Mouse (Mus musculus) midbrain, embryonic 16.5 days (tissue): ENCODE results near the gene Pfkfb3. TPM values are rescaled to one million over a fixed set of nuclear protein-coding genes. Genes with fewer than 3 reads are reported as not detected.

Experiments used
- ATAC-seq: fragments of 200-750 bp; cut with Nextera tagmentation; 2 replicates; pipeline ENCODE4 v1.8.0; 2017; ENCODE audit warnings: moderate TSS enrichment
- H3K27ac ChIP-seq: fragments of 300-500 bp; sonication (generic); 2 replicates; pipeline ENCODE4 v1.5.1; 2014; ENCODE audit warnings: mild to moderate bottlenecking, low read length, mixed read lengths
- H3K27me3 ChIP-seq: fragments of 300-500 bp; sonication (generic); 2 replicates; pipeline ENCODE4 v1.6.1; 2014; ENCODE audit warnings: low read depth, low read length, mixed read lengths; ENCODE audit not compliant: control insufficient read depth, insufficient read depth
- H3K36me3 ChIP-seq: fragments of 300-500 bp; sonication (generic); 2 replicates; pipeline ENCODE4 v1.6.1; 2014; ENCODE audit warnings: mild to moderate bottlenecking, low read length, moderate library complexity, mixed read lengths; ENCODE audit not compliant: control insufficient read depth, insufficient read depth
- H3K4me1 ChIP-seq: fragments of 300-500 bp; sonication (generic); 2 replicates; pipeline ENCODE4 v1.6.1; 2014; ENCODE audit warnings: mild to moderate bottlenecking, low read length, mixed read lengths; ENCODE audit not compliant: control insufficient read depth, insufficient read depth
- H3K4me2 ChIP-seq: fragments of 300-500 bp; sonication (generic); 2 replicates; pipeline ENCODE4 v1.6.1; 2014; ENCODE audit warnings: mild to moderate bottlenecking, low read length, mixed read lengths
- H3K4me3 ChIP-seq: fragments of 300-500 bp; sonication (generic); 2 replicates; pipeline ENCODE4 v1.5.1; 2014; ENCODE audit warnings: low read depth, mild to moderate bottlenecking, low read length, moderate library complexity, mixed read lengths
- H3K9ac ChIP-seq: fragments of 300-500 bp; sonication (generic); 2 replicates; pipeline ENCODE4 v1.6.1; 2014; ENCODE audit warnings: low read depth, low read length, mixed read lengths
- H3K9me3 ChIP-seq: fragments of 300-500 bp; sonication (generic); replicated peaks from 2 replicates; pipeline ENCODE4 v1.6.1; 2014; ENCODE audit warnings: mild to moderate bottlenecking, low read length, mixed read lengths; ENCODE audit not compliant: control insufficient read depth, poor library complexity, severe bottlenecking
- WGBS: fragments of 180-500 bp; shearing (Covaris S2); extraction: QIAGEN DNeasy Blood & Tissue Kit; methylation state at CpG from one replicate; pipeline ENCODE4 v1.1.7; 2014; 5-methylcytosine and 5-hydroxymethylcytosine counted together
- polyA plus RNA-seq: library from polyadenylated mRNA; unstranded; fragments of >200 nt; fragmentation: Nextera tagmentation; extraction: Ambion mirVana; gene quantifications from 2 replicates; pipeline ENCODE4 v1.2.1, GENCODE M21; 2015

Gene Pfkfb3
- polyA plus RNA-seq, 1 experiment from 2014 or later, result 34.2 TPM

DNA sequence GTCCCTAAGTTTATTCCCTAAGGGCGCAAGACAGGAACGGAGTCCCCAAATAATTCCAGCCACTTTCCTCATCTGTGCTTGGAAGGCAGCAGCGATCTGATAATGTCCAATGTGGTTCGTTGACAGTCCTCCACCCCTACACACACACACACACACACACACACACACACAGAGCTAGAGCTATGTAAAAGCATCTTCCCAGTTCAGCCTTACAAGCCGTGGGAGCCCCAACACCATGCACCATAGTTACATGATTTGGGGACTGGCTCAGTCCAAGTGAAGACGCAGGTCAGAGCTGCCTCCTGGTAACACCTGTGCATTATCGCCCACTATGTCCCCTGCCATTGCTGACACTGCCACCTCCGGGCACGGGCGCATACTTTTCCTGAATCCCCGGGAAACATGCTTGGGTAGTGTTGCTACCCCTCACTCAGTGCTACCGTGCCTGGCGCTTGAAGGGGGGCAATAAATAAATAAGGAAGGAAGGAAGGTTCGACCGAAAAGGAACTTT lies 51.6 kb downstream of the Pfkfb3 start:
- Histone ChIP-seq H3K4me2 (peak overlapping the region; percentile 98), H3K36me3 (no peaks in the 10 kb centered on the region), H3K9ac (peak overlapping the region; percentile 86), H3K9me3 (no peaks in the 10 kb centered on the region), H3K4me1 (peaks cover 17% of the 10 kb centered on the region), H3K4me3 (peak overlapping the region; percentile 66), H3K27me3 (peaks cover 8% of the 10 kb centered on the region; the same call in 1 of the 2 replicates), H3K27ac (peak overlapping the region; percentile 95)
- 0% methylated on average over 15 of the region's 15 CpGs for WGBS
- ATAC-seq, result peak; percentile 34

DNA sequence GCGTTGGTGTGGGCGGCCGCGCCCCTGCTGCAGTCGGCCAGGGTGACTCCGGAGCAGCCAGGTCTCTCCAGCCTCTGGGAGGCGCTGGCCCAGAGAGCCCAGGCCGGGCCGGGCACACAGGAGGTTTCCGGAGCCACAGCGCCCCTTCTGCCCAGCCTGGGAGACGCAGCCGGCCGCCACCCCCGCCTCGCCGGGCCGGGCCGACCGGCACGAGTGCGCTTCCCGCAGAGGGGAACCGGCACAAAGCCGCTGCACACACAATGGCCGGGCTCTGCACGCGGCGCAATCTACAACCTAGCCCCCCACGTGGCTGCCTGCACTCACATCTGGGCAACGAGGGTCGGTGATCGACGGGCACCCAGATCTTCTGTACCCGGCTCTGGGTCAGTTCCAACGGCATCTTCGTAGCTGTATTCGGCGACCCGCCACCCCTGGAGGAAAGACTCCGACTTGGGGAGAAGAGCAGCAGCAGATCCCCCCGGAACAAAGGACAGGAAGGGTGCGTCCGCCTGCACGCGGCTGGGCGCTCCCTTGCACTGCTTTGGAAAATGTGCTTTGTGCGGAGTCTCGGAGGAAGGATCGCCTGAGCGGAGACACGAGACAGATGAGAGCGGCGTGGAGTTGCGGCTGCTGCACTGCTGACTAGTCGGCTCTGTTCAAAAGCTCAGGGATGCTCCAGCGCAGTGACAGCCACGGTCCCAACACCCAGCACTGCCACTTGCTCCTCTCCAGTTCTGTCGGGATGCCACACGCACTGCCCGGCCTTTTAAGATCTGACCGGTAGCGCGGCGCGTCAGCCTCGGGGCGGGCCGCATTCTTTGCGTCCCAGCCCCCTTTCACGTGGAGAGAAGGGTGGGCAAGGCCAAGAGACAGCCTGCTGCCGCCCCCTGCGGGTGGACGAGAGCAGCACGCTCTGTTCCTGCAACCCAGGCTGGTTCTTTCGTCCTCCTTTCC lies 52.3 kb downstream of the Pfkfb3 start:
- Histone ChIP-seq H3K4me1 (peaks cover 20% of the 10 kb centered on the region), H3K4me2 (peak overlapping the region; percentile 98), H3K9ac (peak overlapping the region; percentile 86), H3K9me3 (no peaks in the 10 kb centered on the region), H3K27me3 (peaks cover 8% of the 10 kb centered on the region; the same call in 1 of the 2 replicates), H3K27ac (peak overlapping the region; percentile 95), H3K36me3 (no peaks in the 10 kb centered on the region), H3K4me3 (peak overlapping the region; percentile 66)
- 0% methylated on average over 73 of the region's 76 CpGs for WGBS
- peak; percentile 90 for ATAC-seq

DNA sequence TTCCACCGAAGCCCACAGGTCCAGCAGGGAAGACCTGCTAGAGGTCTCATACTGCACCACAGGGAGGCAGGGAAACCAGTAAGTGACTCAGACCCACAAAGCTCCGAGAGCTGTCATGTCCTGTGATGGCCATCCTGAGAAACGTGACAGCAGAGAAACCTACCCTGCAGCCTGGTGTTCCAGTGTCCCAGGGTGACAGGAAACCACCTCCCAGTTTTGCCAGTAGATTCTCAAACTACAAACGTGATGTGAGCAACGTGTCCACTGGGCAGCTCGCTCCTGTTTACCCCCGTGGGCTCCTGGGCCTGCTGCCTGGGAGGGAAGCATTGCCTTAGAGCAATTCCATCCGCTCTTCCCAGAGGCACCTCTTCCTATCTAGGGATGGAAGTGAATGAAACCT lies 53.2 kb downstream of the Pfkfb3 start:
- peak overlapping the region; percentile 86 for H3K9ac ChIP-seq
- peak overlapping the region; percentile 66 for H3K4me3 ChIP-seq
- H3K36me3 ChIP-seq, result no peaks in the 10 kb centered on the region
- peaks cover 20% of the 10 kb centered on the region for H3K4me1 ChIP-seq
- WGBS, result 4% methylated on average over 8 of the region's 8 CpGs
- peak overlapping the region; percentile 98 for H3K4me2 ChIP-seq
- H3K9me3 ChIP-seq, result no peaks in the 10 kb centered on the region
- peak overlapping the region; percentile 95 for H3K27ac ChIP-seq
- peak; percentile 4 for ATAC-seq
- H3K27me3 ChIP-seq, result peaks cover 8% of the 10 kb centered on the region; the same call in 1 of the 2 replicates

DNA sequence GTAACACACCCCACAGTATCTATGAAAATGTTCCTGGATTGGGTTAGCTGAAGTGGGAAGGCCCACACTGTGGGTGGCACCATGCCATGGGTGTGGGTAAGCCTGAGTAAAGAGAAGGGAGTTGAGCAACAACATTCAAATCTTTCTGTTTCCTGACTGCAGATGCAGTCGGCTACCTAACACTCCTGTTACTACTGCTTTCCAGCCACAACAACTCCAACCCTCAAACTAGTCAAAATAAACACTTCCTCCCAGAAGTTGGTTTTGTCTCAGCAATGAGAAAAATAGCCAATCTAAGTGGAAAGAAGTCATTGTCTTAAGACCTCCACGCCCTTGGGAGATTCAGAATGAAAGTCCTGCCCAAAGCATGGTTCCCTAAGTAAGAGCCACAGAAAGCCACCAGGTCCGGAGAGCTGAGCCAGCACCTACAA lies 57.3 kb downstream of the Pfkfb3 start:
- WGBS, result 86% methylated on average over 3 of the region's 3 CpGs
- Histone ChIP-seq H3K4me3 (no peak overlapping the region), H3K4me1 (peaks cover 20% of the 10 kb centered on the region), H3K36me3 (peaks cover 20% of the 10 kb centered on the region), H3K27me3 (no peaks in the 10 kb centered on the region), H3K9me3 (no peaks in the 10 kb centered on the region), H3K9ac (no peak overlapping the region), H3K4me2 (no peak overlapping the region), H3K27ac (no peak overlapping the region)
- ATAC-seq, result no peak

DNA sequence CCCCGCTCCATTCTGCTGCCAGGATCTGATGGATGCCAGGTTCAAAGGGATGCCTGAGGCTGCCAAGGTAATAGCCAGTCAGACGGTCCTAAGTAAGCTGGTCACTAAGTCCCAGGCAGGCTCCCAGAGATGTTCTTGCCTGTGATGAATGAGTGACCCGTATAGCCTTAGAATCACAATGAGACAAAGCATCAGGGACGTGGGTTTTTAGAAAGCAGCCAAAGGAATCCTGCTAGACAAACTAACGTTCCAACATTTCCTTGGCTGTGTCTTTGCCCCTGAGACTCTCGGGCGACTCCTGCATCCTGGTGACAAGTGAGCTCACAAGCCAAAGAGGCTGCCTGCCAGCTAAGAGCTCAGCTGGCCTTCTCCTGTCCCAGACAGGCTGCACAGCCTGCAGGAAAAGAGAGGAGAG lies 59.0 kb downstream of the Pfkfb3 start:
- no peak overlapping the region for H3K4me2 ChIP-seq
- H3K36me3 ChIP-seq, result peaks cover 31% of the 10 kb centered on the region
- ATAC-seq, result peak; percentile 76
- H3K4me3 ChIP-seq, result no peak overlapping the region
- 62% methylated on average over 7 of the region's 7 CpGs for WGBS
- no peak overlapping the region for H3K27ac ChIP-seq
- no peak overlapping the region for H3K9ac ChIP-seq
- no peaks in the 10 kb centered on the region for H3K9me3 ChIP-seq
- H3K4me1 ChIP-seq, result peaks cover 17% of the 10 kb centered on the region
- no peaks in the 10 kb centered on the region for H3K27me3 ChIP-seq

DNA sequence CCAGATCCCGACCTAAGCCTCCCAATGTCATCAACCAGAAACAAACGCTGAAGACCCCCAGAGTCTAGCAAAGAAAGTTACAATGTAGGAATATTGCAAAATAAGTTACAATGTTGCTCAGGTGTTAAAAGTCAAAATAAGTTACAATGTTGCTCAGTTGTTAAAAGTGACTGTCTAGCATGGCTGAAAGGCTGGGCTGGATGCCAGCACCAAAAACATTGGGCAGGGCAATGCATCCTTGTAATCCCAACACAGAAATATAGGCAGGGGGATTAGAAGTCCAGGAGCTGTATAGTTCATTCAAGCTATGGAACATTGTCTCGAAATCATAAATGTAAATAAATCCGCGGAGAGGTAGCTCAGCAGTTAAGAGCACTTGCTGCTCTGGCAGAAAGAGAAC lies 61.0 kb downstream of the Pfkfb3 start:
- H3K36me3 ChIP-seq, result peaks cover 38% of the 10 kb centered on the region
- H3K9ac ChIP-seq, result no peak overlapping the region
- H3K9me3 ChIP-seq, result no peaks in the 10 kb centered on the region
- WGBS, result 93% methylated on average over 5 of the region's 5 CpGs
- H3K27ac ChIP-seq, result no peak overlapping the region
- no peak overlapping the region for H3K4me3 ChIP-seq
- H3K4me2 ChIP-seq, result no peak overlapping the region
- H3K4me1 ChIP-seq, result peaks cover 4% of the 10 kb centered on the region
- no peak for ATAC-seq
- H3K27me3 ChIP-seq, result no peaks in the 10 kb centered on the region

DNA sequence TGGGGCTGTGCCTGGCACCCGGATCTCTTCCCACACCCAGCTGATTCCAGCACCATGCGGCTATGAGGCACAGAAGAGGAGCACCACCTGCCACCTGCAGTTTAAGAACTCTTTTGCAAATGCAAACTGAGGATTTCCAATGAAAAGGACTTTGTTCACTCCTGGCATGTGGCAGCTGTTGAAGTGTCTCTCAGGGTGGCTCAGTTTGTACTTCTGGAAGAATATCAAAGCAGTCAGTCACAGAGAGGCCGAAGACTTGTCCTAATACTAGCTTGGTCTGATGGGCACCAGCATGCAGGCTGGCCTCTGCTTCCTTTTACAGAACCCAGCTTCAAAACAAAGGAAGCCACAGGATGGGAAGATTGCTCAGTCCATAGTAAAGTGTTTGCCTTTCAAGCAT lies 62.4 kb downstream of the Pfkfb3 start:
- Histone ChIP-seq H3K36me3 (peaks cover 41% of the 10 kb centered on the region), H3K27me3 (no peaks in the 10 kb centered on the region), H3K4me2 (no peak overlapping the region), H3K9me3 (no peaks in the 10 kb centered on the region), H3K27ac (no peak overlapping the region), H3K4me3 (no peak overlapping the region), H3K4me1 (no peaks in the 10 kb centered on the region), H3K9ac (no peak overlapping the region)
- no peak for ATAC-seq
- WGBS, result 50% methylated on average over 3 of the region's 3 CpGs

DNA sequence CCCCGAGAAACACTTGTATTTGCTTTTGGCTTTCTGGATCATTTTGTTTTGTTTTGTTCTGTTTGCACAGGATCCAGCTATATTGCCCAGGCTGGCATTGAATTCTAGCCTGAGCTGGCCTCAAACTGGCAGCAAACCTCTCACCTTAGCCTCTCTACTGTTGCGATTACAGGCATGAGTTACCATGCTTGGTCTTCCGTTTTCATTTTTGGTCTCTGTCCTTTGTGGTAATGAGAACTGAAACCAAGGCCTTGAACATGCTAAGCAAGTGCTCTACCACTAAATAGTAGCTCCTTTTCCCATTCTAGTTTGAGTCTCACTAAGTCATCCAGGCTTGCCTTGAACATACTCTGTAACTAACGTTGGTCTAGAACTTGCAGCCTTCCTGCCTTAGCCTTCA lies 63.3 kb downstream of the Pfkfb3 start:
- no peaks in the 10 kb centered on the region for H3K9me3 ChIP-seq
- no peaks in the 10 kb centered on the region for H3K4me1 ChIP-seq
- WGBS, result 97% methylated on average over 4 of the region's 4 CpGs
- no peak overlapping the region for H3K4me3 ChIP-seq
- no peaks in the 10 kb centered on the region for H3K27me3 ChIP-seq
- H3K4me2 ChIP-seq, result no peak overlapping the region
- ATAC-seq, result no peak
- H3K36me3 ChIP-seq, result peaks cover 48% of the 10 kb centered on the region
- no peak overlapping the region for H3K9ac ChIP-seq
- H3K27ac ChIP-seq, result no peak overlapping the region

DNA sequence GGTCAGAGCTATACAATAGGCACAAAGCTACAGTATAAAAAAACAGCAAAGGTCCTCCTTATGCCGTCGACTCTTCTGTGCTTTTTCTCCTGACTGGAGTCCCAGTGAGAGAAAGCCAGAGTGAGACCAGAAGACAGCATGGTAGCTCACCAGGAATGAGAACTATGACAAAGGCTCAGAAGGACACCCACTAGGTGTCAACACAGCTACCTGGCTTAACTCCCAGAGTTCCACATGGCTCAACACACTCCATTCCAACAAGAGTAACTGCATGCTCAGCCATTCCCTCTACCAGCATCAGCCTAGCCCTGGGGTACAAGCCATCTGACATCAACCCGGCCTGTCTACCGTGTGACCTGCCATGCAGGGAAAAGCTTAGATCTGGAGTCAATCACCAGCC lies 70.7 kb downstream of the Pfkfb3 start:
- no peak overlapping the region for H3K27ac ChIP-seq
- 93% methylated on average over 4 of the region's 4 CpGs for WGBS

More for the DNA sequence above, 70.7 kb downstream of the Pfkfb3 start:
- H3K4me3 ChIP-seq, result no peak overlapping the region
- no peaks in the 10 kb centered on the region for H3K4me1 ChIP-seq
- no peaks in the 10 kb centered on the region for H3K9me3 ChIP-seq
- H3K9ac ChIP-seq, result no peak overlapping the region
- ATAC-seq, result no peak
- no peaks in the 10 kb centered on the region for H3K27me3 ChIP-seq
- no peak overlapping the region for H3K4me2 ChIP-seq
- peaks cover 58% of the 10 kb centered on the region for H3K36me3 ChIP-seq
